Mouse (Mus musculus) gastrocnemius, postnatal 25 days (tissue): ENCODE data around the gene C1rl. TPM values are rescaled to one million over a fixed set of nuclear protein-coding genes. Genes with fewer than 3 reads are reported as not detected.
"Not testable (repeated sequence)": the region's sequence is repeated elsewhere in the genome, so short reads cannot be mapped to it uniquely, and the experiment has no call there.

ENCODE experiments used
- DNase-seq: peaks from one replicate; pipeline ENCODE4 v3.0.0; 2022
- total RNA-seq, 2 experiments: library from RNA; stranded (reverse); gene quantifications; 1 replicate in 1 of 2; 2 replicates in 1 of 2; pipeline ENCODE4 v1.2.3; 2021

The C1rl gene
- total RNA-seq, 2 experiments from 2014 or later = 0.41 to 1.1 TPM

GRCm38 (mm10) chr6:124472801-124473200 lies 20.1 kb upstream of the C1rl start:
- no peak for DNase-seq

- DNase-seq = no peak
These were observed 18.3 kb upstream of the C1rl start for GRCm38 (mm10) chr6:124474621-124475020.

- DNase-seq = not testable (repeated sequence)
These were observed 17.4 kb upstream of the C1rl start for GRCm38 (mm10) chr6:124475335-124476075.

- DNase-seq = no peak
These were observed 16.7 kb upstream of the C1rl start for GRCm38 (mm10) chr6:124476216-124476615.

- no peak for DNase-seq
These were observed 16.1 kb upstream of the C1rl start for GRCm38 (mm10) chr6:124476796-124477195.

GRCm38 (mm10) chr6:124477221-124477655 lies 15.7 kb upstream of the C1rl start:
- no peak for DNase-seq

GRCm38 (mm10) chr6:124477922-124478651 lies 14.8 kb upstream of the C1rl start:
- DNase-seq = no peak

GRCm38 (mm10) chr6:124478874-124479572 lies 13.9 kb upstream of the C1rl start:
- DNase-seq = no peak

- no peak for DNase-seq
These were observed 13.4 kb upstream of the C1rl start for GRCm38 (mm10) chr6:124479573-124479930.

- no peak for DNase-seq
These were observed 12.6 kb upstream of the C1rl start for GRCm38 (mm10) chr6:124480295-124480694.

GRCm38 (mm10) chr6:124481571-124481970 lies 11.3 kb upstream of the C1rl start:
- no peak for DNase-seq

GRCm38 (mm10) chr6:124483831-124484230 lies 9.1 kb upstream of the C1rl start:
- not testable (repeated sequence) for DNase-seq

GRCm38 (mm10) chr6:124484851-124485250 lies 8.1 kb upstream of the C1rl start:
- DNase-seq = no peak

GRCm38 (mm10) chr6:124485414-124486144 lies 7.3 kb upstream of the C1rl start:
- no peak for DNase-seq

GRCm38 (mm10) chr6:124487509-124487908 lies 5.4 kb upstream of the C1rl start:
- no peak for DNase-seq

GRCm38 (mm10) chr6:124488952-124489351 lies 4.0 kb upstream of the C1rl start:
- DNase-seq = no peak

GRCm38 (mm10) chr6:124491427-124491826 lies 1.5 kb upstream of the C1rl start:
- DNase-seq = no peak

GRCm38 (mm10) chr6:124493886-124494285 lies 973 bp downstream of the C1rl start:
- DNase-seq = no peak

GRCm38 (mm10) chr6:124496054-124496453 lies 3.1 kb downstream of the C1rl start:
- DNase-seq = no peak

GRCm38 (mm10) chr6:124499914-124500566 lies 7.1 kb downstream of the C1rl start:
- no peak for DNase-seq

- peak; percentile 50 for DNase-seq
These were observed 8.6 kb downstream of the C1rl start for GRCm38 (mm10) chr6:124501473-124501872.

GRCm38 (mm10) chr6:124502021-124502420 lies 9.1 kb downstream of the C1rl start:
- no peak for DNase-seq
